Mouse (Mus musculus): ENCODE measurements around the gene Arid3b.

Gene Arid3b

DNA sequence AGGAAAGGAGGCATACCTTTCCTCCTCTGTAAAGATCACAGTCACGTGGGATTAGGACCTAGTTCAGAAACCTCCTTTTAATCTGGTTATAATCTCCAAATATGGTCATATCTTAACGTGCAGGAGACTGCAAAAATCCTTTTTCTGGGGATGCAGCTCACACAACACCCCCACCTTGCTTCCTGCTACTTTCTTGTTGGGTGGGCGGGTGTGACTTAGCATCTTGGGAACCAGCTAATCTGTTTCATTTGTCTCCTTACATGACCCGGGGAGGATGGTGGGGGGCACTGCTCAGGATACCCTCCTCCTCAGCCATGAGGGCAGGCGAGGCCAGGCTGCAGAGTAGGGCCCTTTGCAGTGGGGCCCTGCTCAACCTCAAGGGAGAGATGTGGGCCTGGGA, 61.6 kb downstream of the Arid3b start:
- DNase-seq, result no peak

GRCm38 (mm10) chr9:57774168-57774567, 62.4 kb downstream of the Arid3b start:
- DNase-seq, result no peak

DNA sequence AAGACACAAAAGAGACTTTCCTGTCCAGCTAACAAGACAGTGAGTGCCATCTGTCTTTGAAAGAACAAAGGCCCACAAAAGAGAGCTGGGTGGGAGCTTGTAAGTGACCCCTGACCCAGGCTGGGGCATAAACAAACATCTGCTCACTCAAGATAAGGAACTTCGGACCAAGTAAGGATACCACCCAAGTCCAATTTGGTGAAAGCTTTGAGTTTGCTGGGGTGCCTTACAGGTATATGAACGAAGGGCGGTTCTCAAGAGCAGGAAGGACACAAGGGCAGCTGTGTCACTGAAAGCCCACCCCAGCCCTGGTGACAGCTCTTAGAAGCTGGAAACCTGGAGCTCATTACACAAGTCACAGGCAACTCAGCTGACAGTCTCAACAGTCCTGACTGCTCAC, 62.8 kb downstream of the Arid3b start:
- no peak for DNase-seq

GRCm38 (mm10) chr9:57770836-57771235, 65.8 kb downstream of the Arid3b start:
- no peak for DNase-seq

- DNase-seq, result no peak
Measured at GRCm38 (mm10) chr9:57770214-57770613, 66.4 kb downstream of the Arid3b start.

DNA sequence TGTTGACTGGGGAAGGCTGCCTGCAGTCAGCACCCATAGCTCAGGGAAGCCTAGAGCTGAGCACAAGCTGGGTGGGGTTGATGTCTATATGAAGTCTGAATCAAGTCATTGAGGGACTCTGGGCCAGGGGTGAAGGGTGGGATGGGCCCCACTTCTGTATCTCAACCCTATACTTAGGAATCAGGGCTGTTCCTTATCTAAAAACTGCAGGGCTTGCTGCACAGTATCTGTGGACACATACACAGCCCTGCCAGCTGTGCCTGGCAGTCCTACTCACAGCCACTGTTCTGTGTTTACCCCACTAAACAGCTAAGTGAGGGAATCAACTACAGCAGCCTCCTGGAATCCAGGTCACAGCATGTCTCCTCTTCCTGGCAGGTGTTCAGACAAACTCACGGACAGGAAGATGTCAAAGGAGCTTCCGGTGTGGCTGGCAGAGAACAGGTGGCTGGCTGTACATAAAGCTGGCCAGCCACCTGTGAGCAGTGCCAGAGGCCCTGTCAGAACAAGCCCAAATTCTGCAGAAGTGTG, 67.0 kb downstream of the Arid3b start:
- DNase-seq, result no peak

GRCm38 (mm10) chr9:57767231-57767630, 69.4 kb downstream of the Arid3b start:
- no peak for DNase-seq

DNA sequence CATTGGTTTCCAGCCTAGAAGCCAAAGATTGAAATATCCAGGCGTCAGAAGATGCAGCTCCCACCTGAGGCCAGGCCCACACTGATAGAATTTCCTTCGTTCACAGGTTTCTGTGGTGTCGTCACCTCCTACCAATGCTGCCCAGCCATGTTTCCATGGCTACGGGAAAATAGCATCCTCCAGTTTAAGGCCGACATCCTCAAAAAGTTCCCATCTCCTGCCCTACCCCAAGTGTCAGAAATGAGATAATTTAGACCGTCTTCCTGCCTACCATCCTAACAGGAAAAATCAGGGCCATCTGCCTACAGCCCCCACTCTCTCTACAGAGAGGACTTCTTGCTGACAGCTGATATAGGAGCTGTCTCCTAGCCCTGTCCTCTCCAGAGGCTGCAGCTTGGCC, 70.2 kb downstream of the Arid3b start:
- DNase-seq, result no peak

DNA sequence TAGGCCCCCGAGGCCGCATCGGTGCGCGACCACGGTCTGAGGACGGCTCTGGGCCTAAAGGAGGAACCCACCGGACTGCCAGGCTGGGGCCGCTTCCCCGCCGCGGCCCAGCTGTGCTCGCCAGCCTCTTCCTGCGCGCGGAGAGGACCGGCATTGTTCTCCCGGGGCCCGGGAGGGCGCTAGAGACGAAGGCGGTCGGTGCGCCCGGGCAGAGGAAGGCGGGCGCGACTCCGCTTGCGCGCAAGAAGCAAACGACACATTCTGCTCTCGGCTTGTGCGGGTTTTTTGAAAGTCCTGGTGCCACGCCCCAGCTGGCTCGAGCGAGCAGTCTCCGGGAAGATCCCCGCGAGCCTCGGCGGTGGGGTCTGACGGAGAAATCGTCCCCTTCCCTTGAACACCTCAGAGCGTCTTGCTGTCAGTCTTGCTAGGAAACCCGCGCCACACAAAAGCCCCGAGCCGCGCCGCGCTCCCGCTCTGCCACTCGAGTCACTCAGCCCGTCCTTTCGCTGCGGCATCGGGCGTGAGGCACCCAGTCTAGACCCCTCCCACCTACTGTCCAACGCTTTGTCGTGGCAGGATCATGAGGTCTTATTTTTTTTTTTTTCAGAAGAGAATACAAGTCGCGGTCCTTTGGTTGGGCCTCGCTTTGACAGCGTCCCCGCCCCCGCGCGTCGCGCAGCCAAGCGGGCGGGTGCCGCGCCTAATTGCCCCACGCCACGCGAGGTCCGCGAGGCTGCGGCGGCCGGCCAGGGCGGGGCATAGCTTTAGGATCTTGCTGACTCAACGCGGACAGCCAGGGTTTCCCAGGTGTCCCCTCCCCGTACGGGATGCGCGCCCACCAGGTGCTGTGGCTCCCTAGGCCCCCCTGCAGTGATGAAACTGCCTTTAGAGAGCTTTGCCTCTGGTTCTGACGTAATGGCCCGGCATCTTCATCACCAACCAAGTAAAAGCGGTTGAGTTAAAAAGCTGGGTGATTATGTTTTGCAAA, 70.9 kb downstream of the Arid3b start, which contains the start of gene Clk3:
Gene Clk3 (minus strand): TSS at position 497 of the 988 bp plus-strand sequence.
- peak; percentile 76 to 86 for DNase-seq

DNA sequence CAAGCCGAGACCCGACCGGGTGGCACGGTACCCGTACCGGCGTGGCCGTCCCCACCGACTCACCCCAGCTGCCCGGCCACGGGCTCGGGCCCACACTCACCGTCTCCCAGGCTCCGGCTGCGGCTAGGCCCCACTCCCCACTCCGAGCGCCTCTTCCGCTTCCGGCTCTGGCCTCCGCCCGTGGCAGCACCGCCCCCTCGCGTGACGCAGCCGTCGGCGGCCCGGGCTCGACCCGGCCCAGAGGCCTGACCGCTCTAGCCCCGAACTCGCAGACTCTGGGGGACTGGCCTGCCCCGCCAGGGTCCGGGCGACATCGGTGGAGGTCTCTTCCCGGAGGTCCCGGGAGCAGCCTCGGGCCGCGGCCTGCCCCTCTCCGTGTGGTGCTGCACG, 71.6 kb downstream of the Arid3b start:
- DNase-seq, result peak; percentile 96 to 97

GRCm38 (mm10) chr9:57764147-57764973, 72.2 kb downstream of the Arid3b start:
- peak; percentile 76 to 81 for DNase-seq

DNA sequence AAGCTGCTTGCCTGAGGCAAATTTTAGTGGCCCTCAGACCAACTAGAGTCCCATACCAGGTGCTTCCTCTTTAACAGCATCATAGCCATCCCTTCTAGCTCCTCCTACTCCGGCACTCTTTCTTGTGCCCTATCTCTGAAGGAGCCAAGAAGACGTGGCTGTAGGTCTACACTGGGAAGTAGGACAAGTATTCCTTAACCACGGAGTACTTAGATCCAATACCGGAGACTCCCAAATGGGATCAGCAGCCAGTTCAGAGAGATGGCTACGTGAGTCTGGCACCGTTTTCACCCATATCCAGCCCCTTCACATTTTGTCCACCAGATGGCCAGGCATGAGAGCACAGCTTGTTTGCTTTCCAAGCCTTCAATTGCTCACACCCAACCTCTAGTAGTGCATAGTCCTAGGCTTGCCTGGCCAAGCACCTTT, 74.0 kb downstream of the Arid3b start:
- peak; percentile 63 to 72 for DNase-seq

DNA sequence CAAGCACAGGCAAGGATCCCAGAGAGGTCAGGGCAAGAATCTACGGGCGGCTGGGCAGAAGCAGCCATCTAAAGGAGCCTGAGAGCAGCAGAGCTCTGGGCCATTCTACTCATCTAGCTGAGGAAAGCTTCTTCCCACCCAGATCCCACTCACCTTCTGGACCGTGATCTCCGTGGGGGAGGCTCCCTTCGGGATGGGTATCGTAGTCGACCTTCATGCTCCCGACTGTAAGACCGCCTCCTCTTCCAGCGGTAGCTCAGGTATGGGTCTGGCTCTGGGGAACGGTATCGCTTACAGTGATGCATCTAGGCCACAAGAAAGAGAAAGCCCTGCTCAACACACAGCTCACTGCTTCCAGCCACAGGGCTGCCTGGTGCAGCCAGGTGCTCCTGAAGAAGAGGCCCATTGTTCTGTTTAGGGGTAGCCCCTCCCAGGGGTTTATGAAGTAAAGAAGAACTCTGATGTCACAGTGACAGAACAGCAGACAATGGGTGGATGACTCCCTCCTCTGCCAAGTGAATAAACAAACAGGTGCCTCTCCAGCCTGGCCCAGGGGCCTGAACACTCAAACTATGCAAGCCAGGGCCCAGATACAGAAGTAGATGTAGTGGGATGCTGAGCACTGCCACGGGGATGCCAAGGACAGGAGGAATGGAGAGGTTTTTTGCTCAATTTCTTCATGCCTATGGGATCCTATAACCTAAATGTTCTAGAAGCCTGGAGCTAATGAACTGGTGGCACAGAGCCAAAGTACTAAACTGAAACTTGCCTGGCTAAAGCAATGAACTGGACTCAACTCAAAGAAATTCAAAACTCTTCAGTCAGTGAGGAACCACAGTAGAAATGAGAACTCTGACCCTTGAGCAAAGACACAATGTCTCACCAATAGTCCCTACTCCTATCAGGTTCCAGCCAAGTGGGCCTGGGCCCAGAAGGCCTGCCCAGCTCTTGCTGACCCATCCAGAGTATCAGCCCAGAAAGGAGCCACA, 74.7 kb downstream of the Arid3b start:
- DNase-seq, result no peak

DNA sequence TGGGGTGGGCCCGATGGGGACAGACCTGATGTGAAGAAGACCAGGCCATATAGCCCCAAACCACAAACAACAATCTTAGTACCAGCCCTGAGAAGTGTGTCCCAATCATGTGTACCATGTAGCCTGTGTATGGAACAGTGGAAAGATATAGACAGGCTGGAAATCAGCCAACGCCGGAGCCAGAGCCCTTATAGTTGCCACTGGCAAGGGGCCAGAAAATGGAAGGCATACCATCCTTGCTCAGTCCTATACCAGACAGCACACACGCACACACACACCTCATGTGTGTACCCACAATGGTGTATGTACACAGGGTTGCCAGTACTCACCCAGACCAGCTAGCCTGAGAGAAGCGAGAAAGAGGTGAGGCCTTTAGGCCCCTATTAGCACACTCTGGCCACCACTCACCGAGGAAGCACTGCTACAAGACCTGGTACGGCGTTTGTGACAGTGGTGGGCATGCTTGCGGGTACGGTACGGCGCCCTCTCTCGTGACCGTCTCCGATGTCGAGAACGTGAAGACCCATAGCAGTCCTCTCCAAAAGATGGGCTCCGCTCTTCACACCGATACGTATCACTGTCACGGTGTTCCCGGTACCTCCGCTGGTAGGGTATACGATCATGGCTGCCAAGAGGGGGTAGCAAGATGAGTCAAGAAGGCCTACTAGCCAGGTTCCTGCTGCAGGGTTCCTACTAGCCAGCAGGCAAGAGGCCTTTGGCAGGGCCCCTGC, 76.0 kb downstream of the Arid3b start:
- DNase-seq, result no peak

DNA sequence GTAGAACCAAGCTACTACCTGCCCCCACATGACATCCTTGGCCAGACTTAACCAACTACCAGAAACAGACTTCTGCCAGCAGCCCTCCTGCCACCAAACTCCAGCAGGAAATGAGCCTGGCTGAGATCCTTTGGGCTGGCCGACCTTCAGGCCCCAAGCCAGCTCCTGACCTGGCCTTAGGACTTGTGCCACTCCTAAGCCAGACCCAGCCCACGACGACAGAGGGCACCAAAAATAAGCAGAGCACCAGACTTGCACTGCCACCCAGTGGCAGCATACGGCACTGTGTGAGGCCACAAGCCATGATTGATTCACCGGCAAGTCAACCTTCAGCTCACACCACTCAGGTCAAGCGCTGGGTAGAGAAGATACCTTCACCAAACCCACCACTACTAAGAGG, 77.3 kb downstream of the Arid3b start:
- peak; percentile 81 to 83 for DNase-seq

DNA sequence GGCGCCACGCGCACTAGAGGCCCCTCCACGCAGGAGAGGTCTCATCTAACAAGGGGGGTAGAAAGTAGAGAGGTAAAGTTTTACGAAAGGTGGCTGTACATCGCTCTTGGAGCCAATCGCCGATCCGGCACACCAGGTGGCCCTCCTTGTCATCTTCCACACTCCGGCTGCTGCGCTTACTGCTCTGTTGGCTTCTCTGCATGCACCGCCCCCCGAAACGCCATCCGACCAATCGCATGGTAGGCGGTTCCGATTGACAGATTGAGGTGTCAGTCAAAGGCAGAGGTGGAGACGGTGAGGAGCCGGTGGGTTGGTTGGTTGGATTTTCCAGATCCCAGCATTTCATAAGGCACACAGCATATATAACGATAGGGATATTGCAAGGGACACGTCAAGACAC, 78.1 kb downstream of the Arid3b start:
- no peak for DNase-seq

GRCm38 (mm10) chr9:57757578-57757977, 79.0 kb downstream of the Arid3b start:
- no peak for DNase-seq

DNA sequence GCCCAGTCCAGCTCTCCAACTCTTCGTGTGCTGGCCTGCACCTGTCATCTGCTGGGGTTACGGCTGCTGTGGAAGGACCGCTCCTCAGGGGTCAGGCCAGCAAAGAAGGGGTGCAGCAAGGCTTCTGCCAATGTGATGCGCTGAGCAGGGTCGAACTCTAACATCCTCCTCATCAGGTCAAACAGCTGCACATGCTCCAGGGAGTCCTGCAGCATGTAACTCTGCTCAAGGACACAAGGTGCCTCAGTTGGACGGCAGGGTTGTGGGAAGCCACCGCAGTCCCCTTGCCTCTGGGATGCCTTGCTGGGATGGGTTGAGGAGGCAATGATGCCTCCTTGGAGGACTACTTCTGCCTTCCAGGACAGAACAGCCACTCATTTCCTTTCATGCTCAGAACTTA, 85.7 kb downstream of the Arid3b start:
- no peak for DNase-seq

DNA sequence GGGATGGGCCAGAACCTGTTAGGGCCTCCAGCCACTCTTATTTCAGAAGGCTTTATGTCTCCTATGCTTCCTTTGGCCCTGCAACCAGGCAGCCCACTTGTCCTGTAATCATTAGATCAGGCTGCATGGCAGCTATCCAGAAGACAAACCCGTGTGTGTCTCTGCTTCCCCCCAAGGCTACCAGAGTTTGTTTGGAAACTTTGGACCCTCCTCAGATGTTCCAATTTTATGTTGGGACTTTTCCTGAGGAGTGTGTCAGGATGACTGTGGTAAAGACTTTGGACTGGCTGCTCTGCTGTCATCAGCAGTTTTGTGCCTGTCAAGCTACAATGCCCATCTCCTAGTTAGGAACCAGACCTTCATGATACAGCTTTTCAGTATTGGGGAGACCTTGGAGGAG, 87.8 kb downstream of the Arid3b start:
- no peak for DNase-seq

GRCm38 (mm10) chr9:57748137-57748536, 88.5 kb downstream of the Arid3b start:
- no peak for DNase-seq

GRCm38 (mm10) chr9:57747067-57747466, 89.5 kb downstream of the Arid3b start:
- no peak for DNase-seq

Measured in lung, postnatal 4 days (tissue).